Mouse (Mus musculus): Measurements from ENCODE around the gene Cnfn.

DNA sequence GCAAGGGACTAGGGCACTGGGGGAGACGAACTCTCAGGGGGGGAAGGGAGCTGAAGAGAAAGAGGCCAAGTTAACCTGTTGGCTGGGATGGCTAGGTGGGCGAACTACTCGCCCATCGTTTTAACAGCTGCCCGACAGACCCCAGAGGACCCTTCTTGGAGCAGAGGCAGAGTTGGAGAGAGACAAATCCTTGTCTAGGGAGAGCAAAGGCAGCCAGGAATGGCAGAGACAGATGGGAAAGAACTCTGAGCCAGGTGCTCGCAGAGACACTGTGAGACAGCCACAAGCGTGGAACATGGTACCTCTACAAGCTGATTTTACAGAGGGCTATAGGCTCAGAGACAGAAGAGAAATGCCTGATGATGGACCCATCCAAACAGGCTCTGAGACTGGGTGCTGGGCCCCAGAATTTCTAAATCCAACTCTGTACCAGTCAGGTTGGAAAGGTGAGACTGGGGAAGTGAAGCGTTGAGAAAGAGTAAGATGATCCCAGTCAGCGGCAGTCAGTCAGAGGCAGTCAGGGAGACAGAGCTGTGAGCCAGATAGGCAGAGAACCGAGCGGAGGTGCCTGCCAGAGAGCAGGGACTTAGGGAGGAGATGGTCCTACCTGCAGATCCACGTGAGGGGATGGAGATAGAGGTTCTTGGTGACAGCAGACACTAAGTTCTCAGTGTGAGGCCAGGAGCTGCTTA lies at the start of gene Cnfn:
- TF ChIP-seq CTCF (IDR thresholded peaks at IDR 0.05; ENCODE audit: extremely low read depth, insufficient read depth, insufficient read length, insufficient replicate concordance), result no peak
- no peak for TF ChIP-seq POLR2A (IDR thresholded peaks at IDR 0.05; ENCODE audit: low read depth, low read length)
